Mouse (Mus musculus): ENCODE measurements around the gene Arhgap9. TPM values are rescaled to one million over a fixed set of nuclear protein-coding genes. Genes with fewer than 3 reads are reported as not detected.

The Arhgap9 gene
- 5.5 and 13.7 TPM in 2 replicates for polyA plus RNA-seq (2012; rRNA removed; ENCODE audit: low replicate concordance)

DNA sequence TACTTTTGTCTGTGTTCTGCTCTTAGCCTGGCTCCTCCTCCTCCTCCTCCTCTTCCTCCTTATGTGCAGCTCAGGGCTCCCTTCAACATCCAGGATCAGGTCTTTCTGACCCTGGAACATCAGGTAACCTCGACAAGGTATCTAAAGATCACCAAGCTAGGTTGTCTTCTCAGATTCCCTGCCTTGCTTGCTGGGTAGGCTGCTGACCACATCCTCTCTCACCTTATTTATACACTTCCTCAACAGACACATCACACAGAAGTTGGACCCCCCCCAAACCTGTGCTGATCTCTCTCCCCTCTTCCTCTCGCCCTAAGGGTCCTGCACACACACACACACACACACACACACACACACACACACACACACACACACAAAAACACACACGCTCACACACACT is at the start of gene Arhgap9:
TSS of gene Arhgap9 (plus strand) at position 344 of the 400 bp plus-strand sequence.

GRCm38 (mm10) chr10:127288800-127289572 is 32.8 kb upstream of the Arhgap9 start, which contains the start of gene Mbd6:
TSS of gene Mbd6 (minus strand) at chr10:127289018.

GRCm38 (mm10) chr10:127311476-127312355 is 10.0 kb upstream of the Arhgap9 start, which contains the start of gene Mars:
TSS of gene Mars (minus strand) at chr10:127311786.

GRCm38 (mm10) chr10:127341891-127342639 is 20.3 kb downstream of the Arhgap9 start, which contains the start of gene Gli1:
TSS of gene Gli1 (minus strand) at chr10:127341974.

GRCm38 (mm10) chr10:127353909-127354895 is 32.4 kb downstream of the Arhgap9 start, which contains the start of gene Inhbe:
TSS of gene Inhbe (minus strand) at chr10:127354411.

DNA sequence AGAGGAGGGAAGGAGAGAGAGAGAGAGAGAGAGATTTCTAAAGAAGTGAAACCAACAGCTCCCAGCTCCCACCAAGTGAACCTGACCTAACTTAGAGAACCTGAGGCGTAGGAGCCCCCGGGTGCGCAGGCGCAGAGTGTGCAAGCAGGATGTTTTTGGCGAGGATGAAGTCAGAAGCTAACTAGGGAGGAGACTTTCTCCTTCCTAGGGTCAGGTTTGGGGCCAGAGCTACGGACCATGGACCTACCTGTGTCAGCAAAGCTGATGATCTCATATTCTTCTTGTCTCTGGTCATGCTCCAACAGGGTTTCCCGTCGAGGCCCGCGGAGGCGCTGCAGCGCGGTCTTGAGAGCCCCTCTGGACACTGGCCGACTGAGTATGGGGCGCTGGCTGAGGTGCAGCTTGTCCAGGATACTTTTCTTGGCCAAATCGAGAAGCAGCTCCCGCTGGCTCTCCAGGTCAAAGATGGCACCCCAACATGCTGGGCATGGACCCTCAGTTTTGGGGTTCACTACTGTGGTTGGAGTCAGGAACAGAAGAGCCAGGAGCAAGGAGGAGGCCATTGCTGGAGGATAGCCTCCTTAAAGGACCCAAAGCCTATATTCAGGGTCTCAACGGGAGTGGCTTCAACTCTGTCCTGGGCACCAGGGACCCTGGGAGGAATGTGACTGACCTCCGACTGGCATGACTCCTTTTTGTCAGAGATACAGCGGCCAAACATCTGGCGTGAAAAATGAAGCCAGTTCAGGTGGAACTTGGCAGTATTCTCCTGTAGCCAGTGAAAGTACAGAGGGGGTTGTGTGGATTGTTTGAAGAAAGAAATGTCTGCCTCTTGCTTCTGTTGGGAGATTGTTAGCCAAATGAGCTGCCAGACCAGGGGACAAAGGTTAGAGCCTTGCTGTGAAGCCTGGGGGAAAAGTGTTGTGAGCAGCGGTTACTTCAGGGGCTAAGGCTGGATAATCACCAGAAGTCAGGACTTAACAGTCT is 48.4 kb downstream of the Arhgap9 start, which contains the start of gene Inhbc:
TSS of gene Inhbc (minus strand) at position 598 of the 987 bp plus-strand sequence.

Other genes with a start within 250 kb of the Arhgap9 start
- gene Agap2, start 246.7 kb upstream of the Arhgap9 start, polyA plus RNA-seq (2012; rRNA removed; ENCODE audit: low replicate concordance): 3.5 and 11.0 TPM in 2 replicates
- 93.3 and 122 TPM in 2 replicates for gene Os9, start 200.8 kb upstream of the Arhgap9 start, polyA plus RNA-seq (2012; rRNA removed; ENCODE audit: low replicate concordance)
- gene B4galnt1, start 156.7 kb upstream of the Arhgap9 start, polyA plus RNA-seq (2012; rRNA removed; ENCODE audit: low replicate concordance): 360 and 560 TPM in 2 replicates
- 0.82 and 1.6 TPM in 2 replicates for gene Slc26a10, start 141.3 kb upstream of the Arhgap9 start, polyA plus RNA-seq (2012; rRNA removed; ENCODE audit: low replicate concordance)
- gene Arhgef25, start 131.9 kb upstream of the Arhgap9 start, polyA plus RNA-seq (2012; rRNA removed; ENCODE audit: low replicate concordance): 14.2 and 14.6 TPM in 2 replicates
- gene Dtx3, start 126.2 kb upstream of the Arhgap9 start, polyA plus RNA-seq (2012; rRNA removed; ENCODE audit: low replicate concordance): 35.7 and 63.9 TPM in 2 replicates
- 17.3 and 27.4 TPM in 2 replicates for gene Pip4k2c, start 110.4 kb upstream of the Arhgap9 start, polyA plus RNA-seq (2012; rRNA removed; ENCODE audit: low replicate concordance)
- 1.7 and 6.0 TPM in 2 replicates for gene Kif5a, start 58.6 kb upstream of the Arhgap9 start, polyA plus RNA-seq (2012; rRNA removed; ENCODE audit: low replicate concordance)
- gene Dctn2, start 55.6 kb upstream of the Arhgap9 start, polyA plus RNA-seq (2012; rRNA removed; ENCODE audit: low replicate concordance): 160 and 195 TPM in 2 replicates
- gene Mbd6, start 32.9 kb upstream of the Arhgap9 start, polyA plus RNA-seq (2012; rRNA removed; ENCODE audit: low replicate concordance): 74.0 and 74.1 TPM in 2 replicates
- 20.5 and 36.1 TPM in 2 replicates for gene Mars, start 10.2 kb upstream of the Arhgap9 start, polyA plus RNA-seq (2012; rRNA removed; ENCODE audit: low replicate concordance)
- 8.0 and 8.8 TPM in 2 replicates for gene Gli1, start 20.0 kb downstream of the Arhgap9 start, polyA plus RNA-seq (2012; rRNA removed; ENCODE audit: low replicate concordance)
- gene Inhbe, start 32.4 kb downstream of the Arhgap9 start, polyA plus RNA-seq (2012; rRNA removed; ENCODE audit: low replicate concordance): not detected in 2 replicates
- gene Inhbc, start 48.5 kb downstream of the Arhgap9 start, polyA plus RNA-seq (2012; rRNA removed; ENCODE audit: low replicate concordance): 0.07 and 0.16 TPM in 2 replicates
- 96.4 and 136 TPM in 2 replicates for gene R3hdm2, start 58.4 kb downstream of the Arhgap9 start, polyA plus RNA-seq (2012; rRNA removed; ENCODE audit: low replicate concordance)
- 0.39 TPM in 1 of 2 replicates, not detected in the other for gene Stac3, start 179.7 kb downstream of the Arhgap9 start, polyA plus RNA-seq (2012; rRNA removed; ENCODE audit: low replicate concordance)
- gene Ndufa4l2, start 193.0 kb downstream of the Arhgap9 start, polyA plus RNA-seq (2012; rRNA removed; ENCODE audit: low replicate concordance): 7.5 and 9.9 TPM in 2 replicates
- 48.3 and 61.7 TPM in 2 replicates for gene Shmt2, start 200.5 kb downstream of the Arhgap9 start, polyA plus RNA-seq (2012; rRNA removed; ENCODE audit: low replicate concordance)
- 0.15 TPM in 2 replicates for gene Nxph4, start 212.6 kb downstream of the Arhgap9 start, polyA plus RNA-seq (2012; rRNA removed; ENCODE audit: low replicate concordance)

Measured in duodenum, adult 2 months (tissue).